Mouse (Mus musculus): ENCODE data around the gene Il22ra2. TPM values are rescaled to one million over a fixed set of nuclear protein-coding genes. Genes with fewer than 3 reads are reported as not detected.

Il22ra2 gene
- total RNA-seq (2021), result not detected
- long read RNA-seq, experiment 1, result 0 reads
- long read RNA-seq, experiment 2, result 0 reads

- DNase-seq (ENCODE audit: low spot score), result no peak
Observed at GRCm38 (mm10) chr10:19621408-19622048, at the start of gene Il22ra2. Il22ra2 (plus strand) TSS chr10:19621998.

GRCm38 (mm10) chr10:19577571-19577970 is 44.2 kb upstream of the Il22ra2 start:
- DNase-seq (ENCODE audit: low spot score), result no peak

GRCm38 (mm10) chr10:19578001-19578400 is 43.8 kb upstream of the Il22ra2 start:
- DNase-seq (ENCODE audit: low spot score), result no peak

GRCm38 (mm10) chr10:19578409-19578986 is 43.3 kb upstream of the Il22ra2 start:
- DNase-seq (ENCODE audit: low spot score), result no peak

- no peak for DNase-seq (ENCODE audit: low spot score)
Observed at GRCm38 (mm10) chr10:19580660-19581059, 41.1 kb upstream of the Il22ra2 start.

GRCm38 (mm10) chr10:19581844-19582582 is 39.8 kb upstream of the Il22ra2 start:
- DNase-seq (ENCODE audit: low spot score), result no peak

GRCm38 (mm10) chr10:19582806-19583430 is 38.9 kb upstream of the Il22ra2 start:
- DNase-seq (ENCODE audit: low spot score), result no peak

- DNase-seq (ENCODE audit: low spot score), result no peak
Observed at GRCm38 (mm10) chr10:19584064-19584463, 37.7 kb upstream of the Il22ra2 start.

GRCm38 (mm10) chr10:19584846-19585245 is 37.0 kb upstream of the Il22ra2 start:
- DNase-seq (ENCODE audit: low spot score), result no peak

- DNase-seq (ENCODE audit: low spot score), result no peak
Observed at GRCm38 (mm10) chr10:19585860-19586259, 35.9 kb upstream of the Il22ra2 start.

- DNase-seq (ENCODE audit: low spot score), result no peak
Observed at GRCm38 (mm10) chr10:19587281-19587680, 34.5 kb upstream of the Il22ra2 start.

GRCm38 (mm10) chr10:19589626-19590025 is 32.2 kb upstream of the Il22ra2 start:
- DNase-seq (ENCODE audit: low spot score), result no peak

- no peak for DNase-seq (ENCODE audit: low spot score)
Observed at GRCm38 (mm10) chr10:19591286-19591640, 30.5 kb upstream of the Il22ra2 start.

GRCm38 (mm10) chr10:19591641-19592441 is 30.0 kb upstream of the Il22ra2 start, which contains the start of gene Ifngr1:
Ifngr1 (plus strand) TSS chr10:19591949.
- peak; percentile 100 for DNase-seq (ENCODE audit: low spot score)

GRCm38 (mm10) chr10:19592556-19592955 is 29.2 kb upstream of the Il22ra2 start:
- no peak for DNase-seq (ENCODE audit: low spot score)

GRCm38 (mm10) chr10:19593296-19593695 is 28.5 kb upstream of the Il22ra2 start:
- no peak for DNase-seq (ENCODE audit: low spot score)

- DNase-seq (ENCODE audit: low spot score), result no peak
Observed at GRCm38 (mm10) chr10:19594201-19594905, 27.4 kb upstream of the Il22ra2 start.

GRCm38 (mm10) chr10:19596866-19597265 is 24.9 kb upstream of the Il22ra2 start:
- no peak for DNase-seq (ENCODE audit: low spot score)

- no peak for DNase-seq (ENCODE audit: low spot score)
Observed at GRCm38 (mm10) chr10:19598091-19598490, 23.7 kb upstream of the Il22ra2 start.

GRCm38 (mm10) chr10:19599331-19600092 is 22.3 kb upstream of the Il22ra2 start:
- no peak for DNase-seq (ENCODE audit: low spot score)
